Mouse (Mus musculus) limb, embryonic 14.5 days (tissue): ENCODE results near the gene Rara. TPM values are rescaled to one million over a fixed set of nuclear protein-coding genes. Genes with fewer than 3 reads are reported as not detected.

Experiments
- ATAC-seq: fragments of 200-750 bp; cut with Nextera tagmentation; 2 replicates; pipeline ENCODE4 v1.8.0; 2017; ENCODE audit warnings: low read depth, moderate number of reproducible peaks, moderate TSS enrichment; ENCODE audit not compliant: low FRiP score
- DNase-seq: peaks from one replicate; pipeline ENCODE4 v3.0.0-alpha.2; 2015; ENCODE audit warnings: low spot score
- H3K27ac ChIP-seq: fragments of 300-500 bp; sonication (generic); replicated peaks from 2 replicates; pipeline ENCODE4 v1.5.1; 2014; ENCODE audit warnings: low read depth, mild to moderate bottlenecking, low read length, moderate library complexity, mixed read lengths
- H3K27me3 ChIP-seq: fragments of 300-500 bp; sonication (generic); 2 replicates; pipeline ENCODE4 v1.6.1; 2014; ENCODE audit warnings: low read length, mixed read lengths; ENCODE audit not compliant: control insufficient read depth, insufficient read depth
- H3K36me3 ChIP-seq: fragments of 300-500 bp; sonication (generic); 2 replicates; pipeline ENCODE4 v1.6.1; 2014; ENCODE audit warnings: mild to moderate bottlenecking, low read length, moderate library complexity, mixed read lengths; ENCODE audit not compliant: control insufficient read depth, insufficient read depth
- H3K4me1 ChIP-seq: fragments of 300-500 bp; sonication (generic); 2 replicates; pipeline ENCODE4 v1.6.1; 2014; ENCODE audit warnings: antibody characterized with exemption, low read length, mixed read lengths; ENCODE audit not compliant: control insufficient read depth, insufficient read depth
- H3K4me2 ChIP-seq: fragments of 300-500 bp; sonication (generic); replicated peaks from 2 replicates; pipeline ENCODE4 v1.6.1; 2014; ENCODE audit warnings: low read depth, mild to moderate bottlenecking, low read length, moderate library complexity; ENCODE audit not compliant: severe bottlenecking
- H3K4me3 ChIP-seq: fragments of 300-500 bp; sonication (generic); replicated peaks from 2 replicates; pipeline ENCODE4 v1.5.1; 2014; ENCODE audit warnings: low read length
- H3K9ac ChIP-seq: fragments of 300-500 bp; sonication (generic); 2 replicates; pipeline ENCODE4 v1.6.1; 2014; ENCODE audit warnings: mild to moderate bottlenecking, low read depth, low read length, moderate library complexity; ENCODE audit not compliant: severe bottlenecking
- H3K9me3 ChIP-seq: fragments of 300-500 bp; sonication (generic); 2 replicates; pipeline ENCODE4 v1.6.1; 2016; ENCODE audit warnings: low read length; ENCODE audit not compliant: control insufficient read depth
- POLR2A ChIP-seq: fragments of 200-500 bp; IDR thresholded peaks from 2 replicates; pipeline ENCODE4 v1.8.0; 2012; ENCODE audit warnings: inconsistent platforms, mild to moderate bottlenecking, moderate library complexity, borderline replicate concordance; ENCODE audit not compliant: insufficient read depth, insufficient read length; ENCODE audit errors: extremely low read depth
- WGBS: fragments of 180-500 bp; shearing (Covaris S2); extraction: QIAGEN DNeasy Blood & Tissue Kit; methylation state at CpG from one replicate; pipeline ENCODE4 v1.1.7; 2014; 5-methylcytosine and 5-hydroxymethylcytosine counted together
- polyA plus RNA-seq, 2 experiments: library from polyadenylated mRNA; depleted of rRNA in 1 of 2; stranded (reverse) in 1 of 2; unstranded in 1 of 2; fragments of >200 nt; fragmentation: Nextera tagmentation in 1 of 2; extraction: Ambion mirVana in 1 of 2; gene quantifications; 2 replicates each; pipeline versions ENCODE4 v1.2.1 to v1.2.3; 2012 to 2014

The Rara gene
- polyA plus RNA-seq, 2 experiments: 39.8 to 52.4 TPM

- peaks cover 88% of the 10 kb centered on the region for H3K4me1 ChIP-seq
- H3K36me3 ChIP-seq: peaks cover 23% of the 10 kb centered on the region
- H3K27me3 ChIP-seq: no peaks in the 10 kb centered on the region
- H3K9me3 ChIP-seq: no peaks in the 10 kb centered on the region
- DNase-seq (peak; percentile 94), ATAC-seq (peak; percentile 72)
- H3K4me2 ChIP-seq: peak overlapping the region; percentile 96
- TF ChIP-seq POLR2A: no peak
- peak overlapping the region; percentile 71 for H3K27ac ChIP-seq
- peak overlapping the region; percentile 67 for H3K4me3 ChIP-seq
- 2% methylated on average over 30 of the region's 32 CpGs for WGBS
- peak overlapping the region; percentile 44; the same call in 1 of the 2 replicates for H3K9ac ChIP-seq
These were observed 35.8 kb downstream of the Rara start for GRCm38 (mm10) chr11:98963191-98964021.

- no peak for TF ChIP-seq POLR2A
- DNase-seq (no peak), ATAC-seq (0 out of 2 replicates have a peak, but pooled peaks have one; percentile 6)
- Histone ChIP-seq H3K9me3 (no peaks in the 10 kb centered on the region), H3K4me3 (peak overlapping the region; percentile 67), H3K9ac (peak overlapping the region; percentile 34; the same call in 1 of the 2 replicates), H3K4me2 (peak overlapping the region; percentile 96), H3K27ac (peak overlapping the region; percentile 71), H3K27me3 (no peaks in the 10 kb centered on the region), H3K4me1 (peaks cover 91% of the 10 kb centered on the region), H3K36me3 (peaks cover 30% of the 10 kb centered on the region)
- WGBS: 21% methylated on average over 6 of the region's 6 CpGs
These were observed 36.6 kb downstream of the Rara start for GRCm38 (mm10) chr11:98964201-98964615.

- ATAC-seq (0 out of 2 replicates have a peak, but pooled peaks have one; percentile 1), DNase-seq (no peak)
- TF ChIP-seq POLR2A: no peak
- 23% methylated on average over 15 of the region's 15 CpGs for WGBS
- peaks cover 91% of the 10 kb centered on the region for H3K4me1 ChIP-seq
- H3K9ac ChIP-seq: peak overlapping the region; percentile 34
- H3K4me3 ChIP-seq: peak overlapping the region; percentile 67
- no peaks in the 10 kb centered on the region for H3K27me3 ChIP-seq
- no peaks in the 10 kb centered on the region for H3K9me3 ChIP-seq
- peaks cover 36% of the 10 kb centered on the region for H3K36me3 ChIP-seq
- H3K4me2 ChIP-seq: peak overlapping the region; percentile 96
- H3K27ac ChIP-seq: peak overlapping the region; percentile 71
These were observed 37.2 kb downstream of the Rara start for GRCm38 (mm10) chr11:98964616-98965415.

GRCm38 (mm10) chr11:98965416-98966077 is 37.9 kb downstream of the Rara start:
- Histone ChIP-seq H3K27ac (peak overlapping the region; percentile 71; the same call in 1 of the 2 replicates), H3K9ac (peak overlapping the region; percentile 34; the same call in 1 of the 2 replicates), H3K27me3 (no peaks in the 10 kb centered on the region), H3K4me3 (peak overlapping the region; percentile 67), H3K4me2 (peak overlapping the region; percentile 96), H3K36me3 (peaks cover 43% of the 10 kb centered on the region), H3K9me3 (no peaks in the 10 kb centered on the region), H3K4me1 (peaks cover 94% of the 10 kb centered on the region)
- TF ChIP-seq POLR2A: no peak
- DNase-seq: no peak
- no peak for ATAC-seq
- 11% methylated on average over 10 of the region's 11 CpGs for WGBS

- peaks cover 95% of the 10 kb centered on the region for H3K4me1 ChIP-seq
- H3K9me3 ChIP-seq: no peaks in the 10 kb centered on the region
- H3K4me2 ChIP-seq: no peak overlapping the region
- H3K9ac ChIP-seq: no peak overlapping the region
- no peak for DNase-seq
- no peak for ATAC-seq
- H3K27me3 ChIP-seq: no peaks in the 10 kb centered on the region
- no peak for TF ChIP-seq POLR2A
- 44% methylated on average over 9 of the region's 9 CpGs for WGBS
- peaks cover 54% of the 10 kb centered on the region for H3K36me3 ChIP-seq
- H3K4me3 ChIP-seq: no peak overlapping the region
- no peak overlapping the region for H3K27ac ChIP-seq
These were observed 39.0 kb downstream of the Rara start for GRCm38 (mm10) chr11:98966499-98967141.
